Mouse (Mus musculus) embryonic fibroblast, embryonic 13.5 days (primary cell): ENCODE results near the gene Ak4. TPM values are rescaled to one million over a fixed set of nuclear protein-coding genes. Genes with fewer than 3 reads are reported as not detected.
A peak's percentile ranks its signal among the peaks of the same experiment; 100 is the strongest.

ENCODE experiments used
- H3K27ac ChIP-seq: 2 replicates; pipeline ENCODE4 v1.5.1; 2012; ENCODE audit warnings: low read length, control low read depth, inconsistent platforms; ENCODE audit not compliant: insufficient read depth
- H3K4me1 ChIP-seq: 2 replicates; pipeline ENCODE4 v1.6.1; 2011; ENCODE audit warnings: low read length; ENCODE audit not compliant: control insufficient read depth, insufficient read depth
- H3K4me3 ChIP-seq: 2 replicates; pipeline ENCODE4 v1.5.1; 2011; ENCODE audit warnings: mild to moderate bottlenecking, control low read depth, low read length; ENCODE audit not compliant: insufficient read depth
- CTCF ChIP-seq: IDR thresholded peaks from 2 replicates; pipeline ENCODE4 v1.5.1; 2011; ENCODE audit warnings: mild to moderate bottlenecking, control low read depth, low read length, moderate library complexity, borderline replicate concordance; ENCODE audit not compliant: insufficient read depth
- POLR2A ChIP-seq: IDR thresholded peaks from 2 replicates; pipeline ENCODE4 v1.6.1; 2011; ENCODE audit warnings: low read depth, mild to moderate bottlenecking, control low read depth, low read length, moderate library complexity
- polyA plus RNA-seq: library from polyadenylated mRNA; stranded (reverse); fragments of >200 nt; gene quantifications from 2 replicates; pipeline ENCODE4 v1.2.4, GENCODE M21; 2011; ENCODE audit warnings: low read depth; ENCODE audit not compliant: missing spikeins, insufficient read length

The Ak4 gene
- polyA plus RNA-seq, 1 experiment: 9.1 TPM

DNA sequence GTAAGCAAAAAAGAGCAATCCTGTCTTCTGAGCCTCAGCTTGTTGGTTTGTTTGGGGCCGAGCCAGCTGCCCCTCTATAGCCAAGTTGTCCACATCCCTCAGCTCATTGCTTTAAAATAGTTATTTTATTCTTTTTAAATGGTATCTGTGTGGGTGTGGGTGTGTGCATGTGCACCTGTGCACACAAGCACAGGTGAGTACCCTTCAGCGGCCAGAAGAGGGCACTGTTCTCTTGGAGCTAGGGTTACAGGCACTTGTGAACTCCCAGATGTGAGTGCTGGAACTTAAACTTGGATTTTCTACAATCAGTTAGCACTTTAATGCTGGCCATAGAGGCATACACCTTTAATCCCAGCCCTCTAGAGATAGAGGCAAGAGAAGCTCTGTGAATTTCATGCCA is 26.8 kb upstream of the Ak4 start:
- peak; percentile 73 for TF ChIP-seq CTCF
- no peak for TF ChIP-seq POLR2A
- Histone ChIP-seq H3K27ac (no peak overlapping the region), H3K4me1 (no peaks in the 10 kb centered on the region), H3K4me3 (no peak overlapping the region)

DNA sequence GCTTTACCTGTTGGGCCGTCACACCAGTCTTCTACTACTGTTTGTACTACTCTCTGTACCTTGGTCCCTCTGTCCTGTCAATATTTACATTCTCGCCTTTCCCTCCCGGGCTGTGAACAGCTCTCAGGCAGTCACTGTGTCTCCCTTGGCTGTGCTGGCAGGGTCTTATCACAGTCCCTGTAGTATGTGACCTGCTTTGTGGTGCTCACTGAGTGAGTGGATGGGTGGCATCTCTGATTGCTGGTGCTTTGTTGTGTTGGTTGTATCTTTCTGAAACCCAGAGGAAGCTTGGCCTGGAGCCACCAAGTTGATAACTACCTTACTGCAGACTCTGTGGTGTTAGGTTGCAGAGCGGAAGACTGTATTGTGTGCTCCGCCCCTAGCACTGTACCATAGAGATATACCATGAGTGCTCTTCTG is 25.8 kb upstream of the Ak4 start:
- TF ChIP-seq CTCF (no peak), POLR2A (no peak)
- Histone ChIP-seq H3K27ac (no peak overlapping the region), H3K4me1 (no peaks in the 10 kb centered on the region), H3K4me3 (no peak overlapping the region)

DNA sequence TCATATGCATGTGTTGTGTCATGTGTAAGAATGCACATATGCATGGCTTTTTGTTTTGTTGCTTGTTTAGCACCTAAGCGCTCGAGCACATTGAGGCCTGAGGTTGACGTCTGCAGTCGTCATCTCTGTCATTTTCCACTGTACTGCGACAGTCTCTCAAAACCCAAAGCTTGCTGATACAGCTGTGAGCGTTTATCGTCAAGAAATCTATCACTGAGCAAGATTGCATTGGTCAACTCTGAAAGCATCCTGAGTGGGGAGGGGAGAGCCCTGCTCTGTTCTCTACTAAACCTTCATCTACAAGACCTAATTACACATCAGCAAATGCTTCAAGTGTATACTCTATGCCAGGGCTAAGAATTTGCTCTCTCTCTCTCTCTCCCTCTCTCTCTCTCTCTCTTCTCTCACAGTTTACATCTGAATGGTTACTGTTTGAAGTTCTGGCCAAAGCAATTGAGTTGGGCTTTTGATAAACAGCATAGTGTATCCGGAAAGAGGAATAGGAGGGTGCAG is 24.0 kb upstream of the Ak4 start:
- H3K27ac ChIP-seq: no peak overlapping the region
- no peaks in the 10 kb centered on the region for H3K4me1 ChIP-seq
- H3K4me3 ChIP-seq: no peak overlapping the region
- no peak for TF ChIP-seq CTCF
- no peak for TF ChIP-seq POLR2A

DNA sequence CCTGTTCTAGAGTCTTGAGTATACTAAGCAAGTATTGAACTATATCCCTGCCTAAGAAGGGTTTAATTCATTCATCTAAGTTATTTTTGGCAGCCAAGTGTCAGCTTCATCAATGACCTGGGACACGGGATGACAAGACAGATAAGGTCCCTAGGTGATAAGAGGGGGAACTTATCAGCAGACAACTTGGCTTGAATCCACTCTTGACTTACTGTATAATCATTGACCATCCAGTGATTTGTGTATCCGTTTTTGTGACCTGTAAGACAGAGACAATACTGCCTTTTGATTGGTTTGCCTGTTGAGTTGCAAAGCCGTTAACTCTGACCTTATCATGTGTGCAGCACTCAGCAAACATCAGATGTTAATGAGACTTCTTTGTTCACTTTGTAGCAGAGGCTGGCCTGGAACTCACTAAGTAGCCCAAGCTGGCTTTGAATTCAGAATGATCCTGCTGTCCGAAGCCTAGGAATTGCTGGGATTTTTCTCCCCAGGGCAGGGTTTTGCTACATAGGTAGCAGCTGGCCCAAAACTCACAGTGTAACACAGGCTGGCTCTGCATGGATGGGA is 19.0 kb upstream of the Ak4 start:
- Histone ChIP-seq H3K4me3 (no peak overlapping the region), H3K4me1 (no peaks in the 10 kb centered on the region)
- TF ChIP-seq CTCF (no peak), POLR2A (no peak)

DNA sequence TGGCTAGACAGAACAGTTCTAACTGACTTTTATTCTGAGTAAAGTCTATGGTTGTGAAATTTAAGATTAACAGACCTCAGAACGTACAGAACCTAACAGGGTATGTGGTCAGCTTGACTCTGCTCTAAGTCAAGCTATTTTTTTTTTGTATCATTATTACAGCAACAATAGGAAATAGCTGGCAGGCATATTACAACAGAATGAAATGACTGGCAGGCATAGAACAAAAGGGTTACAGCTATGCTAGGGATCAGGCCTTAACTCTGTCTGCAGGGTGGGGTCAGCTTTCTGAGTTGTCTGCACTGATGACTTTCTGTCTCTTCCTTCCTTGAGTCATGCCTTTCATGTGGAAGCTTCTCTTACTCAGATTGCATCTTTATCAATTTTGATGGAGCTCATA is 17.1 kb upstream of the Ak4 start:
- no peak for TF ChIP-seq POLR2A
- TF ChIP-seq CTCF: no peak
- no peaks in the 10 kb centered on the region for H3K4me1 ChIP-seq
- no peak overlapping the region for H3K4me3 ChIP-seq
- no peak overlapping the region for H3K27ac ChIP-seq

More for the DNA sequence above, 19.0 kb upstream of the Ak4 start:
- no peak overlapping the region for H3K27ac ChIP-seq

DNA sequence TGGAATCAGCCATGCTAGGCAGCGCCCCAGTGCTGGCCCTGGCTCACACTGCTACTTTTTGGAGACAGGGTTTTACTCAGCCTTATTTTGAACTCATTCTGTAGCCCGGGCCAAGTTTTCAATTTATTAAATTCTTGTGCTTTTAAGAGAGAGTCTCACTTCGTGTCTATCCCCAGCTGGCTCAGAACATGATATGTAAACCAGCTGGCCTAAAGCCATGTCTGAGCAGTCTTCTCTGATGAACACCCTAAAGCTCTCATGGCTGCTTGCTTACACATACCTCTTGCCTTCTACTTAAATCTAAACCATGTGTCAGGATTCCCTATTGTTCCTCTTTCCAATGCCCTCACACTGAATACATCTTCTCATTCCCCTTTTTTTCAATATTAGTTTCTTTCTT is 14.2 kb upstream of the Ak4 start:
- Histone ChIP-seq H3K27ac (no peak overlapping the region; the same call in 1 of the 2 replicates), H3K4me1 (no peaks in the 10 kb centered on the region), H3K4me3 (no peak overlapping the region)
- TF ChIP-seq POLR2A (no peak), CTCF (no peak)

DNA sequence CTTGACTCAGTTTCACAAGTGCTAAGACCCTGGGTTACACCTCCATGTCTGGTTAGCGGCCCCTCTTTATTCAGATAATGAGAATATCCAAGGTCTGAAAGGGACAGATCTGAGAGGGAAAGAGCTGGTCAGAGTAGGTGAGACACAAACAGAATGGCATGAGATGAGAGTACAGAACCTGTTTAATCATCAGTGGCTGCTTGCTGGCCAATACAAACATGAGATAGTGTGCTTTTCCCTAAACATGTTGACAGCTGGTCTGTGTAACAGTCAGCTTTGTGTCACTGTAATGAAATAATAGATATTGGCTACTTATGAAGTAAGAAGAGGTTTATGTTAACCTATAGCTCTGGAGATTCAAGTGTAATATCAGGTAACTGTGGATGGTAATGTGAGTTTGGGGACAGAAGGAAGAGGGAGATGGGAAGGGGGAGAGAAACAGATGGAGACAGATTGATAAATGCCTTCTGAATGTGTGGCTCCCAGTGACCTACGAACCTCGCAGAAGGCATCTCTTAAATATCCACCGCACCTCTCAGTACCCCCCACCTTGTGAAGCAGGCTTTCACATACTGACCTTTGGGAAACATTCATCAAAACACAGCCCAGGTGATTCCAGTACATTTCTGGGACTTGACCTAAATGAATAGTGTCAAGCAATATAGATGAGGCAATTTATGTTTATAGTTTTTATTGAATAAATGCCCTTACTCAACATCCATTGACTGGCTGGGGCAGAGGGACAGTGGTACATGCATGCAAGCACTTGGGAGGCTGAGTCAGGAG is 12.5 kb upstream of the Ak4 start:
- no peaks in the 10 kb centered on the region for H3K4me1 ChIP-seq
- H3K4me3 ChIP-seq: no peak overlapping the region
- TF ChIP-seq POLR2A (no peak), CTCF (no peak)

DNA sequence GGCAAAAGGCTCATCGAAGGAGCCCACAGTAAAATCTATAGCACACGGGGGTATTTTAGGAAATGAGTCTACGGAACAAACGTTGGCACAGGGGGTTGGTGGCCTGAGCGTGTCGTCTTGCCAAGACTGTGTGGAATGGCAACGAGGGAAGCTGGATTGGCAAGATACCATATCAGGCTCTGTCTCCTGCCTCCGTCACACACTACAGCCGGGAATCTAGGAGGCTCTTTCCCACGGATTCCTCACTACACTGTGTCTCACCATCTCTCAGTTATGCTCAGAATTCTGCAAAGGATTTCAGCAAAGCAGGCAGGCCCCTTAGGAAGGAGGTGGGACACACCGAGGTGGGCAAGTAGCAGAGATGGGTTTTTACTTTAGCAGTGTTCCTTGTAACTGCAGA is 2.1 kb upstream of the Ak4 start:
- Histone ChIP-seq H3K27ac (no peak overlapping the region), H3K4me3 (no peak overlapping the region), H3K4me1 (no peaks in the 10 kb centered on the region)
- no peak for TF ChIP-seq POLR2A

More for the DNA sequence above, 12.5 kb upstream of the Ak4 start:
- H3K27ac ChIP-seq: no peak overlapping the region

DNA sequence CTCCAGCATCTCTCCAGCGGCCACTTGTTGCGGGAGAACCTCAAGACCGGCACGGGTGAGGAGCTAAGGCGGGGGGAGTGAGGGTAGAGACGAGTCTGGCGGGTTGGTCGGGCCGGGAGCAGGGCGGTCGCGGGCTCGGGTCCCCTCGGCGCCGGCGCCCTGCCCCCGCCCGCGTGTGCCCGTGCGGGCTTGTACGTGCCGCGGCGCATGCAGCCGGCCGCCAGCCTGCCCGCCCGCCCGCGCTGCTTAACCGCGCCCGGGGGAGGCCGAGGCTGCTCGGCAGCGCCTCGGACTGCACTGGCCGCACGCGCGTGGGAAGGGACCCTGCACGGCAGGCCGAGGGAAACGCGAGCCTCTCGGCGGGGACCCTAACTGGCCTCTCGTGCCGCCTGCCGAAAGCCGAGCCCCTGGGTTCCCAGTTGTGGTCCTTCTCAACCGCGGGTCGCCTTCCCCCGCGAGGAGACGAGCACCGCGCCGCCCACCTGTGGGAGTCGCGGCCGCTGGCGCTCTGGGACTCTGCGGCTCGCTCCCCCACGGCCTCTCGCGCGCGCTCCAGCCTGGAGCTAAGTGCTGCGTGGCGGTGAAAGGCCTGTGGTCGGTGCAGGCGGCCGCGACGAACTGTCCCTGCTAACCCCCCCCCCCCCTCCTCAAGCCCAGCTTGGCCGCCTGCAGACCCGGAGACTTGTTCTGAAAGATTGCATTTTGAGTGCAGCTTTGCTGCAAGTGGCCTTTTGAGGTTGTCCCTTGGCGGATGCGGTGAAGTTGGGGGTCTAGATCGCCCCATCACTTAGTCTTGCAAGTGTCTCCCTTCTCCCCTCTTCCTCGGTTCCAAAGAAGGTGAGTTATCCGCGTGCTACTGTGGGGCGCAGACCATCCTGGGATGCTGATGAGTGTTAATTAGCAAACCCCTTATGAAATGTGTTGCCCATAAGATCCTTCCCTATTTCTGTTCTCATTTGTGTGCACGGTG is 1.1 kb downstream of the Ak4 start:
- Histone ChIP-seq H3K4me3 (peak overlapping the region; percentile 84), H3K27ac (no peak overlapping the region), H3K4me1 (no peaks in the 10 kb centered on the region)

More for the DNA sequence above, 1.1 kb downstream of the Ak4 start:
- 0 out of 2 replicates have a peak, but pooled peaks have one; percentile 11 for TF ChIP-seq POLR2A
- no peak for TF ChIP-seq CTCF
